Mouse (Mus musculus) embryonic facial prominence, embryonic 11.5 days (tissue): ENCODE measurements around the gene Psmb3. TPM values are rescaled to one million over a fixed set of nuclear protein-coding genes. Genes with fewer than 3 reads are reported as not detected.

Experiments
- ATAC-seq: fragments of 200-750 bp; cut with Nextera tagmentation; replicated peaks from 2 replicates; pipeline ENCODE4 v1.8.0; 2017; ENCODE audit warnings: low read depth; ENCODE audit not compliant: insufficient number of reproducible peaks, low FRiP score, low TSS enrichment
- DNase-seq: peaks from one replicate; pipeline ENCODE4 v3.0.0-alpha.2; 2015; ENCODE audit warnings: low spot score
- H3K27ac ChIP-seq: fragments of 300-500 bp; sonication (generic); replicated peaks from 2 replicates; pipeline ENCODE4 v1.5.1; 2014; ENCODE audit warnings: mild to moderate bottlenecking, low read depth, low read length, control low read depth
- H3K27me3 ChIP-seq: fragments of 300-500 bp; sonication (generic); 2 replicates; pipeline ENCODE4 v1.6.1; 2014; ENCODE audit warnings: mild to moderate bottlenecking, low read length, moderate library complexity, mixed read lengths; ENCODE audit not compliant: control insufficient read depth, insufficient read depth
- H3K36me3 ChIP-seq: fragments of 300-500 bp; sonication (generic); replicated peaks from 2 replicates; pipeline ENCODE4 v1.6.1; 2014; ENCODE audit warnings: low read depth, mild to moderate bottlenecking, low read length, moderate library complexity, mixed read lengths; ENCODE audit not compliant: control insufficient read depth, insufficient read depth
- H3K4me1 ChIP-seq: fragments of 300-500 bp; sonication (generic); 2 replicates; pipeline ENCODE4 v1.6.1; 2014; ENCODE audit warnings: low read length, mixed read lengths; ENCODE audit not compliant: control insufficient read depth, insufficient read depth
- H3K4me2 ChIP-seq: fragments of 300-500 bp; sonication (generic); 2 replicates; pipeline ENCODE4 v1.6.1; 2014; ENCODE audit warnings: low read depth, mild to moderate bottlenecking, control low read depth, low read length, moderate library complexity
- H3K4me3 ChIP-seq: fragments of 300-500 bp; sonication (generic); 2 replicates; pipeline ENCODE4 v1.5.1; 2014; ENCODE audit warnings: low read depth, low read length, control low read depth
- H3K9ac ChIP-seq: fragments of 300-500 bp; sonication (generic); replicated peaks from 2 replicates; pipeline ENCODE4 v1.6.1; 2014; ENCODE audit warnings: mild to moderate bottlenecking, control low read depth, low read length
- H3K9me3 ChIP-seq: fragments of 300-500 bp; sonication (generic); replicated peaks from 2 replicates; pipeline ENCODE4 v1.6.1; 2016; ENCODE audit warnings: mild to moderate bottlenecking, low read length, inconsistent platforms, mixed read lengths; ENCODE audit not compliant: control insufficient read depth
- WGBS: fragments of 180-500 bp; shearing (Covaris S2); extraction: QIAGEN DNeasy Blood & Tissue Kit; methylation state at CpG from one replicate; pipeline ENCODE4 v1.1.7; 2014; 5-methylcytosine and 5-hydroxymethylcytosine counted together
- polyA plus RNA-seq: library from polyadenylated mRNA; unstranded; fragments of >200 nt; fragmentation: Nextera tagmentation; extraction: Ambion mirVana; gene quantifications from 2 replicates; pipeline ENCODE4 v1.2.1, GENCODE M21; 2014

Gene Psmb3
- polyA plus RNA-seq, 1 experiment from 2014 or later = 476 TPM

DNA sequence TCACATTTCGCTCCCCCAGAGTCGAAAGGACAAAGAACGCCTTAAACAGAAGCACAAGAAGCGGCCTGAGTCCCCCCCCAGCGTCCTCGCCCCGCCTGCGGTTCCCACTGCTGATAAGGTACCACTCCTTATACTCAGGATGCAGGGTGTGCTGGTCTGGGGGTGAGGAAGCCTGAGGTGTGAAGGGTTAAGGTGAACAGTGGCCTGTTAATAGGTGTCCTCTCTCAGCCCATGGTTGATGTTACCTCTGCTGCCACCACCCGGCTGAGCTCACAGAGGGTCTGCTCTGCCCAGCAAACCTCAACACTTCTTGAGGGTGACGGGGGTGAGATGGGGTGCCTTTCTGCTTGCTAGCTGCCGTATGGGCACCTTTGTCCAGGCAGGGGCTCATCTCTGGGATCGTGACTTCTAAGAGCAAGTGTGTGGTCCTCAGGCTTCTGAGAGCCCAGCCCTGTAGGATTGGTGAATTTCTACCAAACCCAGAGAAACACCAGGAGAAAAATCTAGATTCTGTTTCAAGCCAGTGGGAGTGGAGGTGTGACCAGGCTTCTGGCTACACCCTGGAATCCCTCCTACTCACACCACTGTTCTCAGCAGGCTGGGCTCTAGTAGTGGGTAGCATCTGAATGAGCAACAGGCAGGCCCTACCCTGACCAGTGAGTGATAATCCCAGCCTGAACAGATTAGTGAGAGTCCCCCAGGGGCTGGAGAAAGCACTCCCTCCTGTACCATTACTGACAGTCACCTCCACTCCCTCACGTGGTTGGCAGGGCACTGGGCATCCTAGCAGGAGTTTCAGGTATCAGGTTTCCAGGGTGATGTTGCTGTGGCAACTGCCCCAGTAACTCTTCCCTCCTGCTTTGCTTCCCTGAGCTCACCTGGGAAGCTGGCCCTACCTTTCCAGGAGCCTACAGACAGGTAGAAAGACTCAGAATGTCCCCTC lies 32.7 kb upstream of the Psmb3 start:
- no peak overlapping the region for H3K9ac ChIP-seq
- DNase-seq (no peak), ATAC-seq (no peak)
- H3K4me3 ChIP-seq = peak overlapping the region; percentile 6; the same call in 1 of the 2 replicates
- H3K4me2 ChIP-seq = no peak overlapping the region
- 54% methylated on average over 13 of the region's 13 CpGs for WGBS
- no peaks in the 10 kb centered on the region; the same call in none of the 2 replicates for H3K4me1 ChIP-seq
- H3K27me3 ChIP-seq = no peaks in the 10 kb centered on the region
- peaks cover 28% of the 10 kb centered on the region for H3K36me3 ChIP-seq
- H3K9me3 ChIP-seq = no peaks in the 10 kb centered on the region
- no peak overlapping the region for H3K27ac ChIP-seq

DNA sequence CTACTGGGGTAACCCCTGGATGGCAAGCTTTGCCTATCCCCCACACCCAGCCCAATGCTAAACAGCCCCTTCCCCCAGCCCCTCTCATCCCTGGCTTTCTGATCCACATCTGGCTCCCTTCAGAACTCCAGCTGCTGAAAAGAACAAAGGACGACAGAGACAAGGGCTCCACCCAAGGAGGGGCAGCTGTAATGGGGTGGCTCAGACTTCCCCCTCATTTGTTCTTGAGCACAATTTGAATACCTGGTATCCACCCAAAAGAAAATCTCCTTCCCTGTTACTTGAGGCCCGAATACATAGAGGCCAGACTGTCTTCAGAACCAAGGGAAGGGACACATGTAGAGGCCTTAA lies 32.0 kb upstream of the Psmb3 start:
- H3K9ac ChIP-seq = no peak overlapping the region
- peaks cover 28% of the 10 kb centered on the region for H3K36me3 ChIP-seq
- no peaks in the 10 kb centered on the region for H3K9me3 ChIP-seq
- H3K4me2 ChIP-seq = no peak overlapping the region
- H3K27me3 ChIP-seq = no peaks in the 10 kb centered on the region
- H3K4me1 ChIP-seq = no peaks in the 10 kb centered on the region; the same call in none of the 2 replicates
- H3K27ac ChIP-seq = no peak overlapping the region
- whole genome bisulfite sequencing = 25% methylated on average over 2 of the region's 2 CpGs
- H3K4me3 ChIP-seq = no peak overlapping the region
- ATAC-seq = no peak
- no peak for DNase-seq

DNA sequence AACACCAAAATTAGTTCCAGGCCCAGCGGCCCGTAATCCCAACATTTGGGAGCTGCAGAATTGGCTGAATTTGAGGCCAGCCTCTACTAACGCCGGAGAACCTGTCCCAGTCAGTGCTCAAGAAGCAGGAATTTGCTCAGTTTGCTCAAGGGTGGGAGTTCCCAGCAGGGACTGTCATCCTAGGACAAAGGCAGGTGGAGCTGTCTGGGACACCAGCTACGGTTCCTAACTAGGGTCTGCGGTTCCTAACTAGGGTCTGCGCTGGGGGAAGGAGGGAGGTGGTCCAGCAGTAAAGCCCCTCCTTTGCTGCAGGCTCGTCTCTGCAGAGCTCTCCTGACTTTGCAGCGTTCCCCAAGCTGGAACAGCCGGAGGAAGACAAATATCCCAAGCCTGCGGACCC lies 30.1 kb upstream of the Psmb3 start:
- Histone ChIP-seq H3K4me2 (no peak overlapping the region), H3K36me3 (peaks cover 28% of the 10 kb centered on the region), H3K4me1 (no peaks in the 10 kb centered on the region; the same call in none of the 2 replicates), H3K27me3 (no peaks in the 10 kb centered on the region), H3K9ac (no peak overlapping the region), H3K9me3 (no peaks in the 10 kb centered on the region), H3K27ac (no peak overlapping the region), H3K4me3 (no peak overlapping the region)
- no peak for DNase-seq
- 82% methylated on average over 11 of the region's 11 CpGs for WGBS
- ATAC-seq = no peak

DNA sequence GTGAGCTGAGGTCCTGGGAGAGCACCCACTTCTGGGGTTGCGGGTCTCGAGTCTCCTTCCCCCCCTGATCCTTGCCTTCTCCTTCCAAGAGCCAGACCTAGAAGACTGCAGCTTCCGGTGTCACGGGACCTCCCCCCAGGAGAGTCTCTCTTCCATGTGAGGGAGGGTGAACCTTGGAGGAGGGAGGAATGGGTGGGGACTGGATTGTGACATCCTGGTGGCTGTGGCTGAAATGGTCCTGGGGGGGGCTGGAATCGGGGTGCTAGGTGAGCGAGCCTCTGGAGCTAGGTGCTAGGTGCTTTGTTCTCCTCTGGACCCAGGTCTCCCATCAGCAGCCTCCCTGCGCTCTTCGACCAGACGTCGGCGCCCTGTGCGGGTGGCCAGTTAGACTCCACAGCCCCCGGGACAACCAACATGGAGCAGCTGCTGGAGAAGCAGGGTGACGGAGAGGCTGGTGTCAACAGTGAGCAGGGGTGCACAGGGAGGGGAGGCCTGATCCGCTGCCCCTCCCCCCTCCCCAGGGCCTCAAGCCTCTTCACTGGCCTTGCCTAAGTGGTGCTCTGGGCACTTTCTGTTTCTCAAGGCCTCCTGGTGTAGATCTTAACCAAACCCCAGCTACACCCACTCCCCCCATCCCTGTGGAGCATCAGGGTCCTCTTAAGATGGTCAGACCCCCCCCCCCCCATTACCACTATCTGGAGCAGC lies 27.0 kb upstream of the Psmb3 start:
- Histone ChIP-seq H3K4me2 (no peak overlapping the region), H3K9me3 (no peaks in the 10 kb centered on the region), H3K36me3 (peaks cover 25% of the 10 kb centered on the region), H3K4me3 (no peak overlapping the region), H3K27me3 (no peaks in the 10 kb centered on the region), H3K4me1 (no peaks in the 10 kb centered on the region), H3K9ac (no peak overlapping the region), H3K27ac (no peak overlapping the region)
- ATAC-seq (no peak), DNase-seq (no peak)
- 85% methylated on average over 15 of the region's 15 CpGs for WGBS

DNA sequence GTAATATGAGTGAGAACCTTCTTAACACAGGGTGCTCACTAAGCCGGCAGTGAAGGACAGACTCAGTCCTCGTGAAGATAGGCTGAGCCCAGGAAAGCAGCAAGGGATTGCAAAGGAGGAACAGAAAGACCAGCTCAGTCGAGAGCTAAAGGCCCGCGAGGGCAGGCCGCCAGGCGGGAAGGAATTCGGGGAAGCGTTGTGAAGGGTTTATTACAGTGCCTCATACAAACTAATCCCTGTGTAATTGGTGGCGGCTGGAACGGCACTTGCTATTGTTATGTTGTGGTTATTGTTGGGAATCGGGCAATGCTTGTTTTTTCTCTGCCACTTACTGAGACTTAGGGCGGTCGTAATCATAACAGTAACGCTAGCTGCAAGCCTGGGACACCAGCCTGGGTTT lies 25.8 kb upstream of the Psmb3 start:
- 65% methylated on average over 15 of the region's 15 CpGs for WGBS
- DNase-seq = no peak
- H3K27me3 ChIP-seq = no peaks in the 10 kb centered on the region
- no peak overlapping the region for H3K4me2 ChIP-seq
- H3K36me3 ChIP-seq = peaks cover 24% of the 10 kb centered on the region
- no peaks in the 10 kb centered on the region for H3K4me1 ChIP-seq
- no peak for ATAC-seq
- no peak overlapping the region for H3K27ac ChIP-seq
- H3K4me3 ChIP-seq = no peak overlapping the region
- no peaks in the 10 kb centered on the region for H3K9me3 ChIP-seq
- no peak overlapping the region for H3K9ac ChIP-seq

DNA sequence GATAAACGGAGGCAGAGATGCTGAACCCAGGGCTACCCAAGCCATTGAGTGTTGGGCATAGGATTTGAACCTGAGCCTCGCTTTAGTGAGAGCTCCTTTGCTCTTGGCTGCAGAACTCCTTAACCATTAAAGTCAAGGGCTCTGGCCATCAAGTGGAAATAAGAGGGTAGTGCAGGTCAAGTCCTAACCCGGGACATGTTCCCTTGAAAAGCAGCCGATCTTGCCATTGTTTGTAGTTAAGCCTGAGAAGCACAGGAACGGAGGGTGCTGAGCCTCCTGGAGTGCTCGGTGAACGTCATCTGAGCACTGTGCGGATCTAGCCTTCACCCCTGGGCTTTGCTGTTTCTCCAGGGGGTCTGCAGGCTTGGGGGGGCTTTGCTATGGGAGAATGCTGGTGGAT lies 25.4 kb upstream of the Psmb3 start:
- Histone ChIP-seq H3K4me2 (no peak overlapping the region), H3K27ac (no peak overlapping the region), H3K9me3 (no peaks in the 10 kb centered on the region), H3K4me1 (no peaks in the 10 kb centered on the region), H3K9ac (no peak overlapping the region), H3K4me3 (no peak overlapping the region), H3K27me3 (no peaks in the 10 kb centered on the region), H3K36me3 (peaks cover 20% of the 10 kb centered on the region)
- no peak for DNase-seq
- no peak for ATAC-seq
- WGBS = 47% methylated on average over 8 of the region's 8 CpGs

DNA sequence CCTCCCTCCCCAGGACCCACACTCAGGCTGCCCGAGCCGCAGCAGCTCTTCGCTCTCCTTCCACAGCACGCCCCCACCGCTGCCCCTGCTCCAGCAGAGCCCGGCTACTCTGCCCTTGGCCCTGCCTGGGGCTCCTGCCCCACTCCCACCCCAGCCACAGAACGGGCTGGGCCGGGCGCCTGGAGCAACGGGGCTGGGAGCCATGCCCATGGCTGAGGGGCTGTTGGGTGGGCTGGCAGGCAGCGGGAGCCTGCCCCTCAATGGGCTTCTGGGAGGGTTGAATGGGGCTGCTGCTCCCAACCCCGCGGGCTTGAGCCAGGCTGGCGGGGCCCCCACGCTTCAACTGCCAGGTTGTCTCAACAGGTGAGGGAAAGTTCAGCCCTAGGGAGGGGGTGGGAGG lies 24.9 kb upstream of the Psmb3 start:
- H3K4me2 ChIP-seq = no peak overlapping the region
- H3K27me3 ChIP-seq = no peaks in the 10 kb centered on the region
- H3K4me3 ChIP-seq = no peak overlapping the region
- peaks cover 17% of the 10 kb centered on the region for H3K36me3 ChIP-seq
- WGBS = 72% methylated on average over 15 of the region's 15 CpGs
- no peaks in the 10 kb centered on the region for H3K4me1 ChIP-seq
- H3K27ac ChIP-seq = no peak overlapping the region
- ATAC-seq (no peak), DNase-seq (no peak)
- H3K9ac ChIP-seq = no peak overlapping the region
- no peaks in the 10 kb centered on the region for H3K9me3 ChIP-seq

DNA sequence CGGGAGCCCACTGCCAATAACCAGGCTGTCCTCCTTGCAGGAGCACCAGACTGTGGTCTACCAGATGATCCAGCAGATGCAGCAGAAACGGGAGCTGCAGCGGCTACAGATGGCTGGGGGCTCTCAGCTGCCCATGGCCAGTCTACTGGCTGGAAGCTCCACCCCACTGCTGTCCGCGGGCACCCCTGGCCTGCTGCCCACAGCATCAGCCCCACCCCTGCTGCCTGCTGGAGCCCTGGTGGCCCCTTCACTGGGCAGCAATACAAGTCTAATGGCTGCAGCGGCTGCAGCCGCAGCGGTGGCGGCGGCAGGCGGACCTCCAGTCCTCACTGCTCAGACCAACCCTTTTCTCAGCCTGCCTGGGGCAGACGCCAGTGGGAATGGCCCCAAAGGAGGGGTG lies 22.8 kb upstream of the Psmb3 start:
- Histone ChIP-seq H3K9me3 (no peaks in the 10 kb centered on the region), H3K9ac (no peak overlapping the region), H3K36me3 (peaks cover 8% of the 10 kb centered on the region), H3K27me3 (no peaks in the 10 kb centered on the region), H3K27ac (no peak overlapping the region), H3K4me2 (no peak overlapping the region), H3K4me1 (no peaks in the 10 kb centered on the region), H3K4me3 (no peak overlapping the region)
- no peak for DNase-seq
- no peak for ATAC-seq
- 87% methylated on average over 12 of the region's 12 CpGs for WGBS
